Mouse (Mus musculus): ENCODE measurements around the gene Atl1.

The Atl1 gene

GRCm38 (mm10) chr12:69947502-69947901 is 55.1 kb downstream of the Atl1 start:
- no peak for DNase-seq

GRCm38 (mm10) chr12:69957378-69957777 is 65.0 kb downstream of the Atl1 start:
- DNase-seq = no peak

GRCm38 (mm10) chr12:69962468-69962867 is 70.1 kb downstream of the Atl1 start:
- peak; percentile 61 for DNase-seq

GRCm38 (mm10) chr12:69963141-69963540 is 70.7 kb downstream of the Atl1 start:
- no peak for DNase-seq

GRCm38 (mm10) chr12:69965644-69966043 is 73.2 kb downstream of the Atl1 start:
- no peak for DNase-seq

- DNase-seq = peak; percentile 9
These were observed 73.7 kb downstream of the Atl1 start for GRCm38 (mm10) chr12:69966071-69966470.

- no peak for DNase-seq
These were observed 74.7 kb downstream of the Atl1 start for GRCm38 (mm10) chr12:69967112-69967511.

GRCm38 (mm10) chr12:69968154-69968553 is 75.7 kb downstream of the Atl1 start:
- DNase-seq = no peak

GRCm38 (mm10) chr12:69973666-69974065 is 81.3 kb downstream of the Atl1 start:
- no peak for DNase-seq

GRCm38 (mm10) chr12:69976688-69977087 is 84.3 kb downstream of the Atl1 start:
- DNase-seq = no peak

- peak; percentile 17 for DNase-seq
These were observed 85.1 kb downstream of the Atl1 start for GRCm38 (mm10) chr12:69977376-69977998.

GRCm38 (mm10) chr12:69982874-69983273 is 90.5 kb downstream of the Atl1 start:
- no peak for DNase-seq

- no peak for DNase-seq
These were observed 93.1 kb downstream of the Atl1 start for GRCm38 (mm10) chr12:69985546-69985945.

GRCm38 (mm10) chr12:69986241-69986762 is 93.9 kb downstream of the Atl1 start:
- DNase-seq = peak; percentile 9

GRCm38 (mm10) chr12:69986786-69987497 is 94.5 kb downstream of the Atl1 start, which contains the start of gene Sav1:
Gene Sav1 (minus strand): TSS chr12:69987002.
- peak; percentile 86 for DNase-seq

GRCm38 (mm10) chr12:69995382-69995781 is 103.0 kb downstream of the Atl1 start:
- no peak for DNase-seq

GRCm38 (mm10) chr12:69998186-69998983 is 106.0 kb downstream of the Atl1 start:
- DNase-seq = no peak

- DNase-seq = no peak
These were observed 112.7 kb downstream of the Atl1 start for GRCm38 (mm10) chr12:70005103-70005502.

- no peak for DNase-seq
These were observed 117.9 kb downstream of the Atl1 start for GRCm38 (mm10) chr12:70010356-70010755.

- no peak for DNase-seq
These were observed 119.3 kb downstream of the Atl1 start for GRCm38 (mm10) chr12:70011681-70012080.

GRCm38 (mm10) chr12:70015936-70016335 is 123.5 kb downstream of the Atl1 start:
- DNase-seq = no peak
